In the genomic region with DNA sequence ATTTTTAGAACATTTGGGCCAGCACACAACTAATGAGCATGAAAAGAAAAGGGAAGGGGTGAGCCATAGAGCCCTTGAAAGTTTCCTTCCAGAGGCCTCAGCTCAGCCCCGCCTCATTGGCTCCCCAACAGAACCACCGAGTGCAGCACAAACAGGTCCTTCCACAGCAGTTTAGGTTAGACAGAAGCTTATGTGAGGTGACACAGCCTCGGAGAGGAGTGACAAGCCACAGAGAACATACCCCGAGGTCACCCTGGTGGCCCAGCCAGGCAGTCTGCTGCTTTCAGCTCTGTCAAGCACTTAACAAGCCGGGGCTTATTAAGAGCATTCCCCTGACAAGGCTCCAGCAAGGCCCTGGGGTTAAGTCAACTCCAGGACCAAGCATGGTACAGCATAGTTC, we compare ENCODE assay signal across 11 mouse cellular contexts. TPM values are rescaled to one million over a fixed set of nuclear protein-coding genes. Genes with fewer than 3 reads are reported as not detected.
DNase-seq lines count a peak whose midpoint lies in the region; ATAC-seq and TF ChIP-seq lines count a peak whose summit lies in the region.
"Had no signal": no experiment of that assay in that cellular context is flagged by ENCODE, and none has a peak within 500 bp of the region (broad histone marks: within the 10 kb centered on the region; RNA-seq: fewer than 3 reads in every experiment).

No protein-coding gene starts in this region.

- H3K27ac ChIP-seq in heart, embryonic 15.5 days: peak overlapping the region; percentile 68
- peak overlapping the region; percentile 60 for H3K27ac ChIP-seq in bone marrow, adult 2 months (ENCODE audit: control insufficient read depth, insufficient read depth, low read depth, low read length, poor library complexity)
- H3K27ac ChIP-seq in kidney, adult 2 months (ENCODE audit: insufficient read depth, low read depth, low read length): peak overlapping the region; percentile 36; the same call in 1 of the 2 replicates
- no peak overlapping the region for H3K27ac ChIP-seq in hindbrain, embryonic 11.5 days (ENCODE audit: low read depth, low read length)
- H3K27ac ChIP-seq: embryonic facial prominence, embryonic 12.5 days; hindbrain, embryonic 15.5 days; lung, embryonic 15.5 days had no signal

- intact Hi-C loops in heart, postnatal 14 days (cut with DNase I): no loop called here

- H3K9me3 ChIP-seq in heart, embryonic 15.5 days (replicated peaks): no peaks in the 10 kb centered on the region
- no peaks in the 10 kb centered on the region for H3K9me3 ChIP-seq in megakaryocyte, embryonic 14.5 days
- no peaks in the 10 kb centered on the region for H3K9me3 ChIP-seq in hindbrain, embryonic 11.5 days (ENCODE audit: control insufficient read depth, low read length)
- H3K9me3 ChIP-seq: embryonic facial prominence, embryonic 12.5 days; hindbrain, embryonic 15.5 days; lung, embryonic 15.5 days had no signal

- H3K4me3 ChIP-seq in heart, embryonic 15.5 days: no peak overlapping the region
- H3K4me3 ChIP-seq in bone marrow, adult 2 months (replicated peaks; ENCODE audit: control insufficient read depth, low read depth, low read length): no peak overlapping the region
- no peak overlapping the region for H3K4me3 ChIP-seq in kidney, adult 2 months (ENCODE audit: insufficient read depth, low read depth, low read length)
- peak overlapping the region; percentile 88 for H3K4me3 ChIP-seq in megakaryocyte, embryonic 14.5 days (replicated peaks)
- no peak overlapping the region for H3K4me3 ChIP-seq in hindbrain, embryonic 11.5 days (ENCODE audit: low read depth, low read length)
- H3K4me3 ChIP-seq: embryonic facial prominence, embryonic 12.5 days; hindbrain, embryonic 15.5 days; lung, embryonic 15.5 days had no signal

- 20% methylated on average over 5 of the region's 5 CpGs for WGBS in heart, embryonic 15.5 days
- WGBS in bone marrow, adult 2 months: 3% methylated on average over 5 of the region's 5 CpGs
- 39% methylated on average over 5 of the region's 5 CpGs for WGBS in kidney, adult 2 months
- 62% methylated on average over 5 of the region's 5 CpGs for WGBS in hindbrain, embryonic 11.5 days

- TF ChIP-seq POLR2A in bone marrow, adult 2 months (IDR thresholded peaks at IDR 0.05; ENCODE audit: borderline replicate concordance, control insufficient read depth, low read depth, low read length): no peak
- TF ChIP-seq POLR2A in kidney, adult 2 months (IDR thresholded peaks at IDR 0.05; ENCODE audit: low read depth, low read length): no peak

- H3K4me2 ChIP-seq in heart, embryonic 15.5 days: no peak overlapping the region
- H3K4me2 ChIP-seq in hindbrain, embryonic 11.5 days (replicated peaks; ENCODE audit: low read depth, low read length): no peak overlapping the region
- H3K4me2 ChIP-seq: embryonic facial prominence, embryonic 12.5 days; hindbrain, embryonic 15.5 days; lung, embryonic 15.5 days had no signal

- DNase-seq in heart, postnatal 14 days: no peak
- peak; percentile 39 for DNase-seq in kidney, adult 2 months
- DNase-seq in yolk sac, embryonic 10.5 days (ENCODE audit: low spot score): no peak
- no peak for DNase-seq in layer of hippocampus, adult 8-10 months (ENCODE audit: low spot score in 2 of 2)
- no peak for DNase-seq in hindbrain, embryonic 11.5 days (ENCODE audit: low spot score)

- no peaks in the 10 kb centered on the region for H3K36me3 ChIP-seq in heart, embryonic 15.5 days
- H3K36me3 ChIP-seq in kidney, adult 2 months (ENCODE audit: control insufficient read depth, insufficient read depth, low read length): no peaks in the 10 kb centered on the region
- peaks cover 64% of the 10 kb centered on the region for H3K36me3 ChIP-seq in megakaryocyte, embryonic 14.5 days (replicated peaks; ENCODE audit: low read length)
- no peaks in the 10 kb centered on the region for H3K36me3 ChIP-seq in hindbrain, embryonic 11.5 days (ENCODE audit: control insufficient read depth, insufficient read depth, low read length)
- H3K36me3 ChIP-seq: embryonic facial prominence, embryonic 12.5 days; hindbrain, embryonic 15.5 days; lung, embryonic 15.5 days had no signal

- ATAC-seq in heart, embryonic 15.5 days (replicated peaks; ENCODE audit: insufficient number of reproducible peaks, insufficient read depth, low FRiP score, low read depth): no peak
- no peak for ATAC-seq in hindbrain, embryonic 11.5 days (ENCODE audit: low FRiP score)

- peaks cover 41% of the 10 kb centered on the region for H3K4me1 ChIP-seq in heart, embryonic 15.5 days (replicated peaks)
- H3K4me1 ChIP-seq in bone marrow, adult 2 months (ENCODE audit: control insufficient read depth, insufficient read depth, low read length): peaks cover 9% of the 10 kb centered on the region
- H3K4me1 ChIP-seq in kidney, adult 2 months (ENCODE audit: control insufficient read depth, insufficient read depth, low read length): peaks cover 3% of the 10 kb centered on the region; the same call in 1 of the 2 replicates
- H3K4me1 ChIP-seq in megakaryocyte, embryonic 14.5 days: peaks cover 85% of the 10 kb centered on the region
- no peaks in the 10 kb centered on the region for H3K4me1 ChIP-seq in hindbrain, embryonic 11.5 days (replicated peaks; ENCODE audit: control insufficient read depth, insufficient read depth, low read length)

- no peaks in the 10 kb centered on the region for H3K27me3 ChIP-seq in heart, embryonic 15.5 days
- no peaks in the 10 kb centered on the region for H3K27me3 ChIP-seq in kidney, adult 2 months (replicated peaks; ENCODE audit: control insufficient read depth, insufficient read depth, low read length)
- H3K27me3 ChIP-seq in megakaryocyte, embryonic 14.5 days (replicated peaks): no peaks in the 10 kb centered on the region
- H3K27me3 ChIP-seq in hindbrain, embryonic 11.5 days (ENCODE audit: control insufficient read depth, insufficient read depth, low read length): peaks cover 12% of the 10 kb centered on the region
- H3K27me3 ChIP-seq: hindbrain, embryonic 15.5 days had no signal

- no peak for TF ChIP-seq CTCF in bone marrow, adult 2 months (IDR thresholded peaks at IDR 0.05; ENCODE audit: control insufficient read depth, insufficient read depth, low read length)
- no peak for TF ChIP-seq CTCF in kidney, adult 2 months (conservative IDR thresholded peaks at IDR 0.05; ENCODE audit: insufficient read depth, insufficient read length, low read depth, low read length)

- H3K9ac ChIP-seq in heart, embryonic 15.5 days: 0 out of 2 replicates have a peak overlapping the region, but pooled peaks have one; percentile 16
- H3K9ac ChIP-seq in hindbrain, embryonic 11.5 days (ENCODE audit: low read depth, low read length): no peak overlapping the region
- H3K9ac ChIP-seq: embryonic facial prominence, embryonic 12.5 days; hindbrain, embryonic 15.5 days; lung, embryonic 15.5 days had no signal

RNA-seq across cellular contexts. Expression of a gene that starts 8.4 kb away (rescaled TPM):
- polyA plus RNA-seq in heart, embryonic 15.5 days (2015; fragmentation: Nextera tagmentation; extraction: Ambion mirVana): 6.5 and 6.8 TPM in 2 replicates
- 1 to 10 TPM; 1.7 to 1.8 TPM for total RNA-seq in heart, postnatal 14 days (2021)
- polyA plus RNA-seq in bone marrow, adult 2 months (2011; ENCODE audit: insufficient read depth, insufficient read length, low replicate concordance, missing spikeins): 11.5 and 33.4 TPM in 2 replicates
- polyA plus RNA-seq in kidney, adult 2 months (2012; rRNA removed): 2.3 and 2.9 TPM in 2 replicates
- 85.5 and 255 TPM in 2 replicates for polyA plus RNA-seq in megakaryocyte, embryonic 14.5 days (2012; ENCODE audit: insufficient read depth, low replicate concordance)
- total RNA-seq in layer of hippocampus, adult 8-10 months (2022): 10 to 100 TPM; 26.1 to 30.8 (median 29.7) TPM
- 12.0 and 13.7 TPM in 2 replicates for polyA plus RNA-seq in hindbrain, embryonic 11.5 days (2014; fragmentation: Nextera tagmentation; extraction: Ambion mirVana)
